ENCODE assay signal across 25 mouse cellular contexts in genomic region chr17:28684631-28685030, GRCm38 (mm10). TPM values are rescaled to one million over a fixed set of nuclear protein-coding genes. Genes with fewer than 3 reads are reported as not detected.
A peak's percentile ranks its signal among the peaks of the same experiment; 100 is the strongest.
DNase-seq lines count a peak whose midpoint lies in the region; ATAC-seq and TF ChIP-seq lines count a peak whose summit lies in the region.
"Had no signal": no experiment of that assay in that cellular context is flagged by ENCODE, and none has a peak within 500 bp of the region (broad histone marks: within the 10 kb centered on the region; RNA-seq: fewer than 3 reads in every experiment).

No protein-coding gene starts in this region.

- no peak overlapping the region for H3K4me3 ChIP-seq in embryonic facial prominence, embryonic 14.5 days (ENCODE audit: low read depth, low read length)
- H3K4me3 ChIP-seq in embryonic facial prominence, embryonic 10.5 days = no peak overlapping the region
- H3K4me3 ChIP-seq in E14TG2a.4 (replicated peaks; ENCODE audit: low read length) = peak overlapping the region; percentile 35; the same call in 1 of the 2 replicates
- H3K4me3 ChIP-seq: embryonic facial prominence, embryonic 15.5 days; erythroblast, embryonic 14.5 days; forebrain, embryonic 10.5 days; heart, embryonic 15.5 days; hindbrain, embryonic 13.5 days had no signal

- H3K27me3 ChIP-seq in embryonic facial prominence, embryonic 14.5 days (replicated peaks; ENCODE audit: control insufficient read depth, insufficient read depth, low read length) = peaks cover 7% of the 10 kb centered on the region; the same call in 1 of the 2 replicates
- H3K27me3 ChIP-seq in embryonic facial prominence, embryonic 10.5 days (replicated peaks; ENCODE audit: low read depth, poor library complexity, severe bottlenecking) = peaks cover 16% of the 10 kb centered on the region
- H3K27me3 ChIP-seq in E14TG2a.4 (ENCODE audit: insufficient read depth, low read length) = peaks cover 12% of the 10 kb centered on the region

- H3K27ac ChIP-seq in embryonic facial prominence, embryonic 14.5 days (replicated peaks; ENCODE audit: low read depth, low read length) = no peak overlapping the region
- no peak overlapping the region for H3K27ac ChIP-seq in embryonic facial prominence, embryonic 10.5 days (replicated peaks)
- H3K27ac ChIP-seq: embryonic facial prominence, embryonic 15.5 days; forebrain, embryonic 10.5 days; heart, embryonic 15.5 days; hindbrain, embryonic 13.5 days; hindbrain, postnatal 0 days had no signal

- TF ChIP-seq CTCF in E14TG2a.4 (conservative IDR thresholded peaks at IDR 0.05; ENCODE audit: low read length) = no peak

- ATAC-seq in embryonic facial prominence, embryonic 14.5 days (ENCODE audit: low read depth) = no peak
- ATAC-seq: activated CD4-positive, CD25-positive, alpha-beta regulatory T cell, adult 4 months; CD4-positive, CD25-positive, alpha-beta regulatory T cell, adult 4 months; forebrain, embryonic 14.5 days; hindbrain, postnatal 0 days had no signal

- peaks cover 2% of the 10 kb centered on the region; the same call in 1 of the 2 replicates for H3K4me1 ChIP-seq in embryonic facial prominence, embryonic 14.5 days (ENCODE audit: control insufficient read depth, insufficient read depth, low read length)
- peaks cover 12% of the 10 kb centered on the region for H3K4me1 ChIP-seq in embryonic facial prominence, embryonic 10.5 days
- peaks cover 32% of the 10 kb centered on the region for H3K4me1 ChIP-seq in E14TG2a.4 (replicated peaks; ENCODE audit: low read depth, low read length)

- H3K4me2 ChIP-seq in embryonic facial prominence, embryonic 14.5 days (ENCODE audit: low read depth, low read length) = no peak overlapping the region
- H3K4me2 ChIP-seq: embryonic facial prominence, embryonic 15.5 days; heart, embryonic 11.5 days; heart, embryonic 15.5 days; hindbrain, embryonic 13.5 days had no signal

- WGBS in embryonic facial prominence, embryonic 14.5 days = 75% methylated on average over 19 of the region's 19 CpGs
- 70% methylated on average over 19 of the region's 19 CpGs for WGBS in embryonic facial prominence, embryonic 10.5 days

- H3K36me3 ChIP-seq in embryonic facial prominence, embryonic 14.5 days (ENCODE audit: control insufficient read depth, insufficient read depth, low read length) = no peaks in the 10 kb centered on the region
- H3K36me3 ChIP-seq in embryonic facial prominence, embryonic 10.5 days (replicated peaks) = no peaks in the 10 kb centered on the region
- H3K36me3 ChIP-seq in E14TG2a.4 (ENCODE audit: insufficient read depth, low read length) = no peaks in the 10 kb centered on the region
- H3K36me3 ChIP-seq: embryonic facial prominence, embryonic 15.5 days; forebrain, embryonic 10.5 days; heart, embryonic 15.5 days; hindbrain, embryonic 13.5 days had no signal

- H3K9ac ChIP-seq in embryonic facial prominence, embryonic 14.5 days (ENCODE audit: low read depth, low read length) = no peak overlapping the region
- H3K9ac ChIP-seq: embryonic facial prominence, embryonic 15.5 days; heart, embryonic 15.5 days; hindbrain, embryonic 13.5 days had no signal

- no peaks in the 10 kb centered on the region for H3K9me3 ChIP-seq in embryonic facial prominence, embryonic 14.5 days (ENCODE audit: control insufficient read depth, low read length)
- H3K9me3 ChIP-seq in embryonic facial prominence, embryonic 10.5 days = no peaks in the 10 kb centered on the region
- no peaks in the 10 kb centered on the region for H3K9me3 ChIP-seq in E14TG2a.4 (ENCODE audit: low read length)
- H3K9me3 ChIP-seq: embryonic facial prominence, embryonic 15.5 days; forebrain, embryonic 10.5 days; G1E; heart, embryonic 15.5 days; hindbrain, embryonic 13.5 days had no signal

- peak; percentile 29 for DNase-seq in embryonic facial prominence, embryonic 14.5 days (ENCODE audit: low spot score)
- no peak for DNase-seq in embryonic facial prominence, embryonic 10.5 days (ENCODE audit: low spot score)
- DNase-seq in R1 (ENCODE audit: low read depth, low spot score) = peak; percentile 52
- DNase-seq in retina, postnatal 1 day = peak; percentile 77
- no peak for DNase-seq in heart, adult 9 months (ENCODE audit: low spot score in 2 of 2)
- DNase-seq in liver = no peak
- DNase-seq: adrenal gland, postnatal 14 days; B cell, adult 2 months; cerebellum, adult 18-20 months; cerebellum, adult 9-11 months; cerebellum, postnatal 36 days; heart, adult 18-20 months; heart, postnatal 14 days had no signal

RNA-seq across cellular contexts. Expression of gene Slc26a8, which starts 5.4 kb away (rescaled TPM):
- polyA plus RNA-seq in embryonic facial prominence, embryonic 14.5 days (2014; fragmentation: Nextera tagmentation; extraction: Ambion mirVana) = 0.58 and 0.90 TPM in 2 replicates
- polyA plus RNA-seq in embryonic facial prominence, embryonic 10.5 days (2016; fragmentation: Nextera tagmentation; extraction: Ambion mirVana) = 0.21 and 0.77 TPM in 2 replicates
- polyA plus RNA-seq: activated CD4-positive, CD25-positive, alpha-beta regulatory T cell, adult 4 months had no signal

RNA-seq across cellular contexts. Expression of gene Mapk14, which starts 6.5 kb away (rescaled TPM):
- polyA plus RNA-seq in embryonic facial prominence, embryonic 14.5 days (2014; fragmentation: Nextera tagmentation; extraction: Ambion mirVana) = 51.8 and 52.8 TPM in 2 replicates
- polyA plus RNA-seq in embryonic facial prominence, embryonic 10.5 days (2016; fragmentation: Nextera tagmentation; extraction: Ambion mirVana) = 48.1 and 50.7 TPM in 2 replicates

RNA-seq across cellular contexts. Expression of gene AC170998.1, which starts 41.3 kb away (rescaled TPM):
- polyA plus RNA-seq in embryonic facial prominence, embryonic 14.5 days (2014; fragmentation: Nextera tagmentation; extraction: Ambion mirVana) = 1.5 and 2.1 TPM in 2 replicates
- polyA plus RNA-seq in embryonic facial prominence, embryonic 10.5 days (2016; fragmentation: Nextera tagmentation; extraction: Ambion mirVana) = 3.3 and 3.6 TPM in 2 replicates
- polyA plus RNA-seq: erythroblast, embryonic 14.5 days; G1E had no signal

Comparison
In these comparisons a context has a peak if more than half of its experiments do, and no peak if none do; other contexts are left out.
1. DNase-seq: peak in embryonic facial prominence, embryonic 14.5 days (single experiment), R1 (single experiment) and retina, postnatal 1 day (single experiment); none in embryonic facial prominence, embryonic 10.5 days (single experiment), heart, adult 9 months (0 of 2) and liver (single experiment).